Mouse (Mus musculus): ENCODE results near the gene Rgs10. TPM values are rescaled to one million over a fixed set of nuclear protein-coding genes. Genes with fewer than 3 reads are reported as not detected.
A peak's percentile ranks its signal among the peaks of the same experiment; 100 is the strongest.

Gene Rgs10
- 12.4 and 12.7 TPM in 2 replicates for polyA plus RNA-seq (2014; fragmentation: Nextera tagmentation; extraction: Ambion mirVana)

- Histone ChIP-seq H3K27me3 (ENCODE audit: control insufficient read depth, insufficient read depth, low read length) (peaks cover 53% of the 10 kb centered on the region), H3K4me1 (ENCODE audit: control insufficient read depth, insufficient read depth, low read length) (peaks cover 10% of the 10 kb centered on the region; the same call in 1 of the 2 replicates)
- WGBS: under 1% methylated on average over 93 of the region's 102 CpGs
Measured at GRCm38 (mm10) chr7:128417930-128418779, at the start of gene Rgs10. TSS of gene Rgs10 (minus strand) at chr7:128418758.

GRCm38 (mm10) chr7:128462406-128462805, 43.8 kb upstream of the Rgs10 start:
- no peaks in the 10 kb centered on the region for H3K27me3 ChIP-seq (ENCODE audit: control insufficient read depth, insufficient read depth, low read length)
- peak; percentile 16 for DNase-seq (ENCODE audit: low spot score)
- H3K4me3 ChIP-seq (ENCODE audit: low read depth, low read length): peak overlapping the region; percentile 71
- 70% methylated on average over 5 of the region's 5 CpGs for WGBS
- no peaks in the 10 kb centered on the region for H3K9me3 ChIP-seq (ENCODE audit: control insufficient read depth, low read length)
- no peaks in the 10 kb centered on the region for H3K36me3 ChIP-seq (ENCODE audit: control insufficient read depth, insufficient read depth, low read length)
- H3K27ac ChIP-seq (ENCODE audit: low read depth, low read length): no peak overlapping the region
- no peak for ATAC-seq (ENCODE audit: insufficient read depth, low FRiP score, low TSS enrichment)
- peak overlapping the region; percentile 54 for H3K9ac ChIP-seq (ENCODE audit: low read length)
- peak overlapping the region; percentile 65 for H3K4me2 ChIP-seq (ENCODE audit: low read depth)
- H3K4me1 ChIP-seq (ENCODE audit: control insufficient read depth, insufficient read depth, low read length): peaks cover 4% of the 10 kb centered on the region; the same call in 1 of the 2 replicates

More at GRCm38 (mm10) chr7:128417930-128418779, at the start of gene Rgs10:
- Histone ChIP-seq H3K9ac (ENCODE audit: low read length) (peak within 1 kb of the TSS; percentile 66), H3K4me2 (ENCODE audit: low read depth) (peak within 1 kb of the TSS; percentile 99), H3K36me3 (ENCODE audit: control insufficient read depth, insufficient read depth, low read length) (no peaks in the 10 kb centered on the region), H3K9me3 (ENCODE audit: control insufficient read depth, low read length) (no peaks in the 10 kb centered on the region), H3K4me3 (ENCODE audit: low read depth, low read length) (peak within 1 kb of the TSS; percentile 67), H3K27ac (ENCODE audit: low read depth, low read length) (no peak within 1 kb of the TSS)
- peak; percentile 50 for ATAC-seq (ENCODE audit: insufficient read depth, low FRiP score, low TSS enrichment)
- peak; percentile 65 for DNase-seq (ENCODE audit: low spot score)

- H3K4me3 ChIP-seq (ENCODE audit: low read depth, low read length): peak within 1 kb of the TSS; percentile 71
- DNase-seq (ENCODE audit: low spot score) (peak; percentile 98), ATAC-seq (ENCODE audit: insufficient read depth, low FRiP score, low TSS enrichment) (peak; percentile 98)
- peak within 1 kb of the TSS; percentile 82 for H3K9ac ChIP-seq (ENCODE audit: low read length)
- peak within 1 kb of the TSS; percentile 77 for H3K27ac ChIP-seq (ENCODE audit: low read depth, low read length)
- no peaks in the 10 kb centered on the region for H3K9me3 ChIP-seq (ENCODE audit: control insufficient read depth, low read length)
- peaks cover 4% of the 10 kb centered on the region; the same call in 1 of the 2 replicates for H3K4me1 ChIP-seq (ENCODE audit: control insufficient read depth, insufficient read depth, low read length)
- H3K36me3 ChIP-seq (ENCODE audit: control insufficient read depth, insufficient read depth, low read length): no peaks in the 10 kb centered on the region
- H3K27me3 ChIP-seq (ENCODE audit: control insufficient read depth, insufficient read depth, low read length): no peaks in the 10 kb centered on the region
- under 1% methylated on average over 64 of the region's 69 CpGs for WGBS
- peak within 1 kb of the TSS; percentile 92 for H3K4me2 ChIP-seq (ENCODE audit: low read depth)
Measured at GRCm38 (mm10) chr7:128461285-128462215, 43.0 kb upstream of the Rgs10 start, which contains the start of gene Tial1. TSS of gene Tial1 (minus strand) at chr7:128461717.

GRCm38 (mm10) chr7:128460865-128461228, 42.3 kb upstream of the Rgs10 start:
- H3K4me1 ChIP-seq (ENCODE audit: control insufficient read depth, insufficient read depth, low read length): peaks cover 4% of the 10 kb centered on the region; the same call in 1 of the 2 replicates
- H3K27me3 ChIP-seq (ENCODE audit: control insufficient read depth, insufficient read depth, low read length): no peaks in the 10 kb centered on the region
- peak overlapping the region; percentile 71 for H3K4me3 ChIP-seq (ENCODE audit: low read depth, low read length)
- 2% methylated on average over 19 of the region's 23 CpGs for WGBS
- H3K9ac ChIP-seq (ENCODE audit: low read length): peak overlapping the region; percentile 82
- H3K27ac ChIP-seq (ENCODE audit: low read depth, low read length): peak overlapping the region; percentile 77
- no peaks in the 10 kb centered on the region for H3K9me3 ChIP-seq (ENCODE audit: control insufficient read depth, low read length)
- peak overlapping the region; percentile 92 for H3K4me2 ChIP-seq (ENCODE audit: low read depth)
- peak; percentile 58 for ATAC-seq (ENCODE audit: insufficient read depth, low FRiP score, low TSS enrichment)
- peak; percentile 57 for DNase-seq (ENCODE audit: low spot score)
- no peaks in the 10 kb centered on the region for H3K36me3 ChIP-seq (ENCODE audit: control insufficient read depth, insufficient read depth, low read length)

GRCm38 (mm10) chr7:128460131-128460864, 41.7 kb upstream of the Rgs10 start:
- Histone ChIP-seq H3K4me2 (ENCODE audit: low read depth) (peak overlapping the region; percentile 92), H3K9me3 (ENCODE audit: control insufficient read depth, low read length) (no peaks in the 10 kb centered on the region), H3K36me3 (ENCODE audit: control insufficient read depth, insufficient read depth, low read length) (no peaks in the 10 kb centered on the region), H3K9ac (ENCODE audit: low read length) (peak overlapping the region; percentile 82), H3K4me1 (ENCODE audit: control insufficient read depth, insufficient read depth, low read length) (peaks cover 4% of the 10 kb centered on the region; the same call in 1 of the 2 replicates), H3K27me3 (ENCODE audit: control insufficient read depth, insufficient read depth, low read length) (no peaks in the 10 kb centered on the region), H3K4me3 (ENCODE audit: low read depth, low read length) (peak overlapping the region; percentile 71), H3K27ac (ENCODE audit: low read depth, low read length) (peak overlapping the region; percentile 77; the same call in 1 of the 2 replicates)
- no peak; the same call in 1 of the 2 replicates for ATAC-seq (ENCODE audit: insufficient read depth, low FRiP score, low TSS enrichment)
- WGBS: under 1% methylated on average over 36 of the region's 36 CpGs
- peak; percentile 54 for DNase-seq (ENCODE audit: low spot score)

GRCm38 (mm10) chr7:128459791-128460130, 41.2 kb upstream of the Rgs10 start:
- whole genome bisulfite sequencing: 17% methylated on average over 4 of the region's 4 CpGs
- no peak overlapping the region for H3K27ac ChIP-seq (ENCODE audit: low read depth, low read length)
- peak overlapping the region; percentile 82 for H3K9ac ChIP-seq (ENCODE audit: low read length)

GRCm38 (mm10) chr7:128458011-128458410, 39.5 kb upstream of the Rgs10 start:
- Histone ChIP-seq H3K27ac (ENCODE audit: low read depth, low read length) (no peak overlapping the region), H3K4me1 (ENCODE audit: control insufficient read depth, insufficient read depth, low read length) (peaks cover 4% of the 10 kb centered on the region; the same call in 1 of the 2 replicates), H3K4me2 (ENCODE audit: low read depth) (no peak overlapping the region), H3K4me3 (ENCODE audit: low read depth, low read length) (no peak overlapping the region), H3K36me3 (ENCODE audit: control insufficient read depth, insufficient read depth, low read length) (no peaks in the 10 kb centered on the region), H3K9me3 (ENCODE audit: control insufficient read depth, low read length) (no peaks in the 10 kb centered on the region), H3K27me3 (ENCODE audit: control insufficient read depth, insufficient read depth, low read length) (no peaks in the 10 kb centered on the region), H3K9ac (ENCODE audit: low read length) (no peak overlapping the region)
- no peak for DNase-seq (ENCODE audit: low spot score)
- no peak for ATAC-seq (ENCODE audit: insufficient read depth, low FRiP score, low TSS enrichment)

More at GRCm38 (mm10) chr7:128459791-128460130, 41.2 kb upstream of the Rgs10 start:
- Histone ChIP-seq H3K4me1 (ENCODE audit: control insufficient read depth, insufficient read depth, low read length) (peaks cover 4% of the 10 kb centered on the region; the same call in 1 of the 2 replicates), H3K36me3 (ENCODE audit: control insufficient read depth, insufficient read depth, low read length) (no peaks in the 10 kb centered on the region), H3K4me2 (ENCODE audit: low read depth) (peak overlapping the region; percentile 92), H3K4me3 (ENCODE audit: low read depth, low read length) (peak overlapping the region; percentile 71), H3K27me3 (ENCODE audit: control insufficient read depth, insufficient read depth, low read length) (no peaks in the 10 kb centered on the region), H3K9me3 (ENCODE audit: control insufficient read depth, low read length) (no peaks in the 10 kb centered on the region)
- DNase-seq (ENCODE audit: low spot score) (no peak), ATAC-seq (ENCODE audit: insufficient read depth, low FRiP score, low TSS enrichment) (no peak)

- Histone ChIP-seq H3K36me3 (ENCODE audit: control insufficient read depth, insufficient read depth, low read length) (no peaks in the 10 kb centered on the region; the same call in 1 of the 2 replicates), H3K27me3 (ENCODE audit: control insufficient read depth, insufficient read depth, low read length) (no peaks in the 10 kb centered on the region), H3K9ac (ENCODE audit: low read length) (no peak overlapping the region), H3K4me2 (ENCODE audit: low read depth) (no peak overlapping the region), H3K4me1 (ENCODE audit: control insufficient read depth, insufficient read depth, low read length) (no peaks in the 10 kb centered on the region), H3K27ac (ENCODE audit: low read depth, low read length) (no peak overlapping the region), H3K9me3 (ENCODE audit: control insufficient read depth, low read length) (no peaks in the 10 kb centered on the region), H3K4me3 (ENCODE audit: low read depth, low read length) (no peak overlapping the region)
- DNase-seq (ENCODE audit: low spot score) (no peak), ATAC-seq (ENCODE audit: insufficient read depth, low FRiP score, low TSS enrichment) (no peak)
- 98% methylated on average over 1 of the region's 1 CpGs for WGBS
Measured at GRCm38 (mm10) chr7:128452731-128453130, 34.2 kb upstream of the Rgs10 start.
